Mouse (Mus musculus): ENCODE results near the gene Ccdc171. TPM values are rescaled to one million over a fixed set of nuclear protein-coding genes. Genes with fewer than 3 reads are reported as not detected.

The Ccdc171 gene
- polyA plus RNA-seq, 1 experiment from 2014 or later = 3.6 TPM

DNA sequence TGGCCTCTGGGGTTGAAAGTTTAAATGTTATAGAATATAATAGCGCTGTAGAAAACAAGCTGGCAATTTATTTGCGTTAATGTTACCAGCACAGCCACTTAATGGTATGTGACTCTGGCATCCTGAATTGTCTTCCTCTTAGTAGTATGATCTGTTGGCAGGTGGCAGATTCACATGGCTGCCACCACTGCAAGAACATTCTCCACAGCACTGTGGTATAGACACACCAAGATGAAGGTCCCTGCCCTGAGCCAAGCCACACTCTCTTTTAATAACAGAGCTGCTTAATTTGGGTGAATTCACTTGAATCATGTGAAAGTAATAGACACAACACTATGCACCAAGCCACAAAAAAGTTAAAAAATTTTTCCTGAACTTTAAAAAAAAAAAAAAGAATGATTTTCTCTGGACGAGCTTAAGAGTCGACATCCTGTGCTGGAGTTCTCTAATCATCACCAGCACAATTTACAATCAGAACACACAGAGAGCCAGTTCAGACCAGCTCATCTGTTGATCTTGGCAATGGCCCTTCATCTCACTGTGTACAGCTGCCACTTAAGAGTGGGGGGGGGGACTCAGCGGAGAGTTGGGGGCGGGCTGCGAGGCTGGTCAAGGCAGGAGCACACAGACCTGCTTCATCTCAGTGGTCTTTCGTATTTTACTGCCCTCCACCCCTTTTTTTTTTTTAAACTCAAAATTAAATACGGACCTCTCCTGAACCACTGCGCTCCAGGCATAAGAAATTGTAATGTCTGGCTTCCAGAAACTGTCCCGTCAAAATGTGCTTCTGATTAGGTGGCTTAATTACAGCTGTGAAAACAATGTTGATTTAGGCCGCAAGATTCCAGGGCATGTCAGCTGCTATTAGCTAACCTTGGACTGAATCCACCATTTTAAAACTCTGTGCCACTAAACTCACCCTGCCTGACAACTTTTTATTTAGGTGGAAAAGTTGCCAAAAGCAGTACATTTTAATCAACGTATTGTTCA lies 305.8 kb downstream of the Ccdc171 start:
- no peaks in the 10 kb centered on the region for H3K9me3 ChIP-seq (ENCODE audit: control insufficient read depth, low read length)
- H3K9ac ChIP-seq (ENCODE audit: low read length) = no peak overlapping the region
- H3K4me1 ChIP-seq (ENCODE audit: control insufficient read depth in 2 of 2, insufficient read depth in 2 of 2, low read length in 2 of 2) = no peaks in the 10 kb centered on the region
- no peak overlapping the region for H3K27ac ChIP-seq (replicated peaks in 1 of 2; ENCODE audit: control insufficient read depth in 1 of 2, insufficient read depth in 1 of 2, low read depth in 2 of 2, low read length in 2 of 2)
- H3K36me3 ChIP-seq (ENCODE audit: control insufficient read depth, insufficient read depth, low read length) = no peaks in the 10 kb centered on the region
- WGBS = 53% methylated on average over 13 of the region's 13 CpGs
- 0 out of 2 replicates have a peak overlapping the region, but pooled peaks have one; percentile 14 for H3K4me2 ChIP-seq (ENCODE audit: low read length)
- H3K4me3 ChIP-seq (ENCODE audit: control insufficient read depth in 1 of 2, insufficient read depth in 1 of 2, low read depth in 1 of 2, low read length in 2 of 2) = no peak overlapping the region
- H3K27me3 ChIP-seq (ENCODE audit: control insufficient read depth, insufficient read depth, low read length) = no peaks in the 10 kb centered on the region
- ATAC-seq (ENCODE audit: insufficient number of reproducible peaks, insufficient read depth, low FRiP score, low read depth) = peak; percentile 80

GRCm38 (mm10) chr4:83839077-83839476 lies 313.7 kb downstream of the Ccdc171 start:
- Histone ChIP-seq H3K27ac (replicated peaks in 1 of 2; ENCODE audit: control insufficient read depth in 1 of 2, insufficient read depth in 1 of 2, low read depth in 2 of 2, low read length in 2 of 2) (no peak overlapping the region), H3K27me3 (ENCODE audit: control insufficient read depth, insufficient read depth, low read length) (no peaks in the 10 kb centered on the region), H3K4me2 (ENCODE audit: low read length) (no peak overlapping the region), H3K4me1 (ENCODE audit: control insufficient read depth in 2 of 2, insufficient read depth in 2 of 2, low read length in 2 of 2) (no peaks in the 10 kb centered on the region), H3K4me3 (ENCODE audit: control insufficient read depth in 1 of 2, insufficient read depth in 1 of 2, low read depth in 1 of 2, low read length in 2 of 2) (no peak overlapping the region), H3K36me3 (ENCODE audit: control insufficient read depth, insufficient read depth, low read length) (no peaks in the 10 kb centered on the region), H3K9me3 (ENCODE audit: control insufficient read depth, low read length) (no peaks in the 10 kb centered on the region), H3K9ac (ENCODE audit: low read length) (no peak overlapping the region)
- ATAC-seq (ENCODE audit: insufficient number of reproducible peaks, insufficient read depth, low FRiP score, low read depth) = no peak
- 63% methylated on average over 2 of the region's 2 CpGs for WGBS

DNA sequence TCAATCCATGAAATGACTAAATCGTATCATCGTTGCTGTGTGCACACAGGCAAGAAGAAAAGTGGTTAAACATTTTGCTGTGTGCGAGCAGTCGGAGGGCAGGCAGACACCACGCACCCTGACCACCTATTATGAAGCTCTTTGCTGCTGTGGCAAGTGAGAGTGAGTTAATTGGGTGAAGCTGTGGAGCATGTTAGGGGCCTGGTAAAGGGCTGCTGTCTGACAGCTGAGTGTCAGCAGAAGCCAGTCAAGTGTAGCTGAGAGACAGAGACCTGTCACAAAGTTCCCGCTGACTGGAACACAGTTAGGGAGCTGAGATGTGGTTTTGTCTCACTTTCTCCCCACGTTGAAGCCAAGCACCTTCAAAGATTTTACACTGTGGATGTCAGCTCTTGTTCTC lies 321.0 kb downstream of the Ccdc171 start:
- H3K36me3 ChIP-seq (ENCODE audit: control insufficient read depth, insufficient read depth, low read length) = no peaks in the 10 kb centered on the region
- ATAC-seq (ENCODE audit: insufficient number of reproducible peaks, insufficient read depth, low FRiP score, low read depth) = no peak
- no peaks in the 10 kb centered on the region for H3K27me3 ChIP-seq (ENCODE audit: control insufficient read depth, insufficient read depth, low read length)
- no peak overlapping the region for H3K9ac ChIP-seq (ENCODE audit: low read length)
- no peak overlapping the region for H3K27ac ChIP-seq (replicated peaks in 1 of 2; ENCODE audit: control insufficient read depth in 1 of 2, insufficient read depth in 1 of 2, low read depth in 2 of 2, low read length in 2 of 2)
- WGBS = 51% methylated on average over 7 of the region's 7 CpGs
- H3K4me3 ChIP-seq (ENCODE audit: control insufficient read depth in 1 of 2, insufficient read depth in 1 of 2, low read depth in 1 of 2, low read length in 2 of 2) = no peak overlapping the region
- no peaks in the 10 kb centered on the region for H3K4me1 ChIP-seq (ENCODE audit: control insufficient read depth in 2 of 2, insufficient read depth in 2 of 2, low read length in 2 of 2)
- H3K4me2 ChIP-seq (ENCODE audit: low read length) = no peak overlapping the region
- H3K9me3 ChIP-seq (ENCODE audit: control insufficient read depth, low read length) = no peaks in the 10 kb centered on the region

DNA sequence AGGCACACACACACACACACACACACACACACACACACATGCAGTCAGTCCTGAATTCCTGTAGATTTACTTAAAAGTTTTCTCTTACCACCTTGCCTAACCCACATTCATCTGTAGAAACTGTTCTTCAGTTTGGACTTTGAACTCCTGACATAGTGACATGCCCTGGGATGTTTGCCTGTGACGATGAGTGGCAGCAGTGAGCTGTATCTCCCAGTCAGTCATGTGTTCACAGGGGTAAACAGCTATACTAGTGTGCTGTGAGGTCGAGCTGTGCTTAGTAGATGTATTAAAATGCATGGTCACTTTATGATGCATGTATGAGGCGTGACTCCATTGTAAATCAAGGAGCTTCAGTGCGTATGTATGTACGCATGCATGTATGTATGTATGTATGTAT lies 328.5 kb downstream of the Ccdc171 start:
- ATAC-seq (ENCODE audit: insufficient number of reproducible peaks, insufficient read depth, low FRiP score, low read depth) = no peak
- no peak overlapping the region for H3K9ac ChIP-seq (ENCODE audit: low read length)

DNA sequence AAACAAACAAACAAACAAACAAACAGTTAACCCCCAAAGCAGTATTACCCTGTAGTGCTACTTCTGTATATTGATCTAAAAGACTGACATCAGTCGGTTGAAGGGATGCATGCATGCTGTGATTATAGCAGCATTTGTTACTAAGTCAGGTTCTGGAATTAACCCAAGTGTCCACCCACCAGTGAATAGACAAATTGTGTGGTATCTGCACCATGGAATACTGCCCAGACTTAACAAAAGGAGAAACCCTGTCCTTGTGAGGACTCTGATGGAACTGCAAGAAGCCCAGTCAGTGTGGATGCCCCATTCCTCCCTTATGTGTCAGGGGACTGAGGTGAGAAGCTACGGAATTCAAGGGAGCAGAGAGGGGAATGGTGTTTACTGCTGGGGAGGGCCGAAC lies 336.4 kb downstream of the Ccdc171 start:
- H3K27me3 ChIP-seq (ENCODE audit: control insufficient read depth, insufficient read depth, low read length) = no peaks in the 10 kb centered on the region
- no peaks in the 10 kb centered on the region for H3K4me1 ChIP-seq (ENCODE audit: control insufficient read depth in 2 of 2, insufficient read depth in 2 of 2, low read length in 2 of 2)
- no peak overlapping the region for H3K27ac ChIP-seq (replicated peaks in 1 of 2; ENCODE audit: control insufficient read depth in 1 of 2, insufficient read depth in 1 of 2, low read depth in 2 of 2, low read length in 2 of 2)
- no peaks in the 10 kb centered on the region for H3K36me3 ChIP-seq (ENCODE audit: control insufficient read depth, insufficient read depth, low read length)
- H3K9me3 ChIP-seq (ENCODE audit: control insufficient read depth, low read length) = no peaks in the 10 kb centered on the region
- ATAC-seq (ENCODE audit: insufficient number of reproducible peaks, insufficient read depth, low FRiP score, low read depth) = no peak
- no peak overlapping the region for H3K4me3 ChIP-seq (ENCODE audit: control insufficient read depth in 1 of 2, insufficient read depth in 1 of 2, low read depth in 1 of 2, low read length in 2 of 2)
- 61% methylated on average over 3 of the region's 3 CpGs for WGBS
- no peak overlapping the region for H3K4me2 ChIP-seq (ENCODE audit: low read length)
- H3K9ac ChIP-seq (ENCODE audit: low read length) = no peak overlapping the region

More for the DNA sequence above, 328.5 kb downstream of the Ccdc171 start:
- H3K36me3 ChIP-seq (ENCODE audit: control insufficient read depth, insufficient read depth, low read length) = no peaks in the 10 kb centered on the region
- no peak overlapping the region for H3K27ac ChIP-seq (replicated peaks in 1 of 2; ENCODE audit: control insufficient read depth in 1 of 2, insufficient read depth in 1 of 2, low read depth in 2 of 2, low read length in 2 of 2)
- H3K9me3 ChIP-seq (ENCODE audit: control insufficient read depth, low read length) = peaks cover 4% of the 10 kb centered on the region; the same call in 1 of the 2 replicates
- H3K4me2 ChIP-seq (ENCODE audit: low read length) = no peak overlapping the region
- H3K4me3 ChIP-seq (ENCODE audit: control insufficient read depth in 1 of 2, insufficient read depth in 1 of 2, low read depth in 1 of 2, low read length in 2 of 2) = no peak overlapping the region
- H3K27me3 ChIP-seq (ENCODE audit: control insufficient read depth, insufficient read depth, low read length) = no peaks in the 10 kb centered on the region
- H3K4me1 ChIP-seq (ENCODE audit: control insufficient read depth in 2 of 2, insufficient read depth in 2 of 2, low read length in 2 of 2) = no peaks in the 10 kb centered on the region
- WGBS = 77% methylated on average over 5 of the region's 5 CpGs

- H3K9ac ChIP-seq (ENCODE audit: low read length) = no peak overlapping the region
- no peaks in the 10 kb centered on the region for H3K36me3 ChIP-seq (ENCODE audit: control insufficient read depth, insufficient read depth, low read length)
- no peak overlapping the region for H3K27ac ChIP-seq (replicated peaks in 1 of 2; ENCODE audit: control insufficient read depth in 1 of 2, insufficient read depth in 1 of 2, low read depth in 2 of 2, low read length in 2 of 2)
- no peak for ATAC-seq (ENCODE audit: insufficient number of reproducible peaks, insufficient read depth, low FRiP score, low read depth)
- 78% methylated on average over 7 of the region's 7 CpGs for WGBS
- H3K4me2 ChIP-seq (ENCODE audit: low read length) = no peak overlapping the region
- no peaks in the 10 kb centered on the region for H3K4me1 ChIP-seq (ENCODE audit: control insufficient read depth in 2 of 2, insufficient read depth in 2 of 2, low read length in 2 of 2)
- no peaks in the 10 kb centered on the region for H3K9me3 ChIP-seq (ENCODE audit: control insufficient read depth, low read length)
- no peaks in the 10 kb centered on the region for H3K27me3 ChIP-seq (ENCODE audit: control insufficient read depth, insufficient read depth, low read length)
- no peak overlapping the region for H3K4me3 ChIP-seq (ENCODE audit: control insufficient read depth in 1 of 2, insufficient read depth in 1 of 2, low read depth in 1 of 2, low read length in 2 of 2)
Observed at GRCm38 (mm10) chr4:83862295-83862694, 336.9 kb downstream of the Ccdc171 start.

GRCm38 (mm10) chr4:83876600-83876999 lies 351.3 kb downstream of the Ccdc171 start:
- Histone ChIP-seq H3K4me3 (ENCODE audit: control insufficient read depth in 1 of 2, insufficient read depth in 1 of 2, low read depth in 1 of 2, low read length in 2 of 2) (no peak overlapping the region), H3K4me1 (ENCODE audit: control insufficient read depth in 2 of 2, insufficient read depth in 2 of 2, low read length in 2 of 2) (no peaks in the 10 kb centered on the region), H3K27me3 (ENCODE audit: control insufficient read depth, insufficient read depth, low read length) (no peaks in the 10 kb centered on the region), H3K9ac (ENCODE audit: low read length) (no peak overlapping the region), H3K36me3 (ENCODE audit: control insufficient read depth, insufficient read depth, low read length) (no peaks in the 10 kb centered on the region), H3K4me2 (ENCODE audit: low read length) (no peak overlapping the region), H3K9me3 (ENCODE audit: control insufficient read depth, low read length) (no peaks in the 10 kb centered on the region), H3K27ac (replicated peaks in 1 of 2; ENCODE audit: control insufficient read depth in 1 of 2, insufficient read depth in 1 of 2, low read depth in 2 of 2, low read length in 2 of 2) (no peak overlapping the region)
- WGBS = 53% methylated on average over 7 of the region's 7 CpGs
- ATAC-seq (ENCODE audit: insufficient number of reproducible peaks, insufficient read depth, low FRiP score, low read depth) = no peak

Measured in heart, embryonic 14.5 days (tissue).